Mouse (Mus musculus) colon, adult 2 months (tissue): ENCODE measurements around the gene Lipc. TPM values are rescaled to one million over a fixed set of nuclear protein-coding genes. Genes with fewer than 3 reads are reported as not detected.

Experiments used
- polyA plus RNA-seq: library from polyadenylated mRNA; depleted of rRNA; stranded (reverse); fragments of >200 nt; gene quantifications from 2 replicates; pipeline ENCODE4 v1.2.3, GENCODE M21; 2012; rRNA removed

Gene Lipc
- polyA plus RNA-seq = 0.19 and 0.50 TPM in 2 replicates

DNA sequence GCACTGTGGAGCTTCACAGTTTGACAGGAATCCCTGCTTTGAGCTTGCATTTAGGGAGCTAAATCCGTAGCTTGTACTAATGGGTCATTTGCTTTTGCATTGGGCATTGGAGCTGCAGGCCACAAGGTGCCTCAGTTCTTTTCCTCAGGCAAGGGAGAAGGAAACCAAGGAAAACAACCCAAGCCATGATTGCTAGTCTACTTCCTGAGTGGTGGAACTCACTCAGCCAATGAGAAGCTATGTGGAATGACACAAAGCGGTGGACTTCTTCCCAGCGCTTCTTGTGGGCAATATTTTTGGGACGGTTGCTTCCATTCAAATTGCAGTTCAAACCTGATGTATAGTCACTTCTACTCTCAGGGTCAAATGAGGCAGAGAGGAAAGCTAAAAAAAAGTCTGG lies at the start of gene Lipc:
Lipc (minus strand) TSS at position 101 of the 400 bp plus-strand sequence.

Other genes with a start within 250 kb of the Lipc start
- 0.08 and 0.10 TPM in 2 replicates for gene Aqp9, start 216.5 kb upstream of the Lipc start, polyA plus RNA-seq